Mouse (Mus musculus) embryonic facial prominence, embryonic 13.5 days (tissue): ENCODE results near the gene Slc16a13. TPM values are rescaled to one million over a fixed set of nuclear protein-coding genes. Genes with fewer than 3 reads are reported as not detected.
A peak's percentile ranks its signal among the peaks of the same experiment; 100 is the strongest.

Experiments used
- ATAC-seq: fragments of 200-750 bp; cut with Nextera tagmentation; 2 replicates; pipeline ENCODE4 v1.8.0; 2017; ENCODE audit warnings: low read depth; ENCODE audit not compliant: insufficient number of reproducible peaks, insufficient read depth, low FRiP score, low TSS enrichment
- H3K27ac ChIP-seq: fragments of 300-500 bp; sonication (generic); 2 replicates; pipeline ENCODE4 v1.5.1; 2015; ENCODE audit warnings: moderate library complexity, mild to moderate bottlenecking, inconsistent platforms
- H3K27me3 ChIP-seq: fragments of 300-500 bp; sonication (generic); 2 replicates; pipeline ENCODE4 v1.6.1; 2015; ENCODE audit warnings: mild to moderate bottlenecking, inconsistent platforms
- H3K36me3 ChIP-seq: fragments of 300-500 bp; sonication (generic); 2 replicates; pipeline ENCODE4 v1.6.1; 2015; ENCODE audit warnings: mild to moderate bottlenecking, inconsistent platforms
- H3K4me1 ChIP-seq: fragments of 300-500 bp; sonication (generic); 2 replicates; pipeline ENCODE4 v1.6.1; 2015; ENCODE audit warnings: inconsistent platforms
- H3K4me2 ChIP-seq: fragments of 300-500 bp; sonication (generic); 2 replicates; pipeline ENCODE4 v1.6.1; 2015; ENCODE audit warnings: moderate library complexity, mild to moderate bottlenecking, inconsistent platforms
- H3K4me3 ChIP-seq: fragments of 300-500 bp; sonication (generic); 2 replicates; pipeline ENCODE4 v1.5.1; 2015; ENCODE audit warnings: mild to moderate bottlenecking, inconsistent platforms
- H3K9ac ChIP-seq: fragments of 300-500 bp; sonication (generic); 2 replicates; pipeline ENCODE4 v1.6.1; 2015; ENCODE audit warnings: mild to moderate bottlenecking, inconsistent platforms
- H3K9me3 ChIP-seq: fragments of 300-500 bp; sonication (generic); 2 replicates; pipeline ENCODE4 v1.6.1; 2016; ENCODE audit warnings: inconsistent platforms
- WGBS: fragments of 180-500 bp; shearing (Covaris S2); methylation state at CpG from one replicate; pipeline ENCODE4 v1.1.7; 2015; ENCODE audit warnings: mixed read lengths; 5-methylcytosine and 5-hydroxymethylcytosine counted together
- polyA plus RNA-seq: library from polyadenylated mRNA; unstranded; fragments of >200 nt; fragmentation: Nextera tagmentation; extraction: Ambion mirVana; gene quantifications from 2 replicates; pipeline ENCODE4 v1.2.1, GENCODE M21; 2015

The Slc16a13 gene
- polyA plus RNA-seq, result 9.8 and 13.0 TPM in 2 replicates

DNA sequence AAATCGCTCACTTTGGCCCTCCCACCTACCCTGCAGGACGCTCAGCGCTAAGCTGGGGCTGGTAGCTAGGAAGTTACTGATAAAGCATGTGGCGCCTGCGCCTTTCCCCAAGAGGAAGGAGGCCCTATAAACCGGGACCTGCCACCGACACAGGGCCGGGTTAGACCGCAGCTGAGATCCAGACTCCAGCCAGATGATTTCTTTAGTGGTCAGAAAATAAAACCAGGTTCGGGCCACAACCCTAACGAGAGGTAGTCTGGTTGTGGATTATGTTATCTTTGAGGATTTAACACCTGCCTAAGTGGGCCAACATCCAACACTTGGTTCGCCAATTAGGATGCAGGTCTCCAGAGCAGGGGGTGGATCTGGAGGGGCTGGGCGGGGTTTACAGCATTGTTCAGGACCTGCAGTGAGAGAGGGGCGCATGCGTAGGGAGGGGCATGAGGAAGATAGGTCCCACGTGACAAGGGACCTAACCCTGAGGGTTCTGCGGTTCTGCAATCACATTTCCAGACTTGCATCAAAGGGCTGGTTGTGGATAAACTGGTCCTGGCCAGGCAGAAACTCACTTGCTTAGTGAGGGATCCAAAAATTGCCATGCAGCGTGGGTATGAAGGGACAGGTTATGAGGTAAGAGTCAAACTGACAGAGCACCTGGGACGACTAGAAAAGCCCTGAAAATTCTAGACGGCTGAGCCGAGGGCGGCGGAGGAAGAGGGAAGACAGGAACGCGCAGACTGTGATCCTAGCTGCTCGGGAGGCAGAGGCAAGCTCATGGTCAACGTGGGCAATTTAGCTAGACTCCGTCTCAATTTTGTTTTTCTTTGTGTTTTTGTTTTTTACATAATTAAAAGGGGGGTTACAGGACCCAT lies at the start of gene Slc16a13:
TSS of gene Slc16a13 (minus strand) at position 334 of the 872 bp plus-strand sequence.
- peak within 1 kb of the TSS; percentile 59 for H3K4me3 ChIP-seq
- under 1% methylated on average over 28 of the region's 28 CpGs for WGBS
- peak within 1 kb of the TSS; percentile 81 for H3K27ac ChIP-seq
- ATAC-seq, result peak; percentile 89
- H3K4me2 ChIP-seq, result peak within 1 kb of the TSS; percentile 92
- peaks cover 39% of the 10 kb centered on the region for H3K4me1 ChIP-seq
- peak within 1 kb of the TSS; percentile 77 for H3K9ac ChIP-seq
- H3K9me3 ChIP-seq, result no peaks in the 10 kb centered on the region
- H3K36me3 ChIP-seq, result peaks cover 10% of the 10 kb centered on the region
- peaks cover 55% of the 10 kb centered on the region for H3K27me3 ChIP-seq

- Histone ChIP-seq H3K9me3 (no peaks in the 10 kb centered on the region), H3K27ac (no peak overlapping the region), H3K4me2 (no peak overlapping the region), H3K4me1 (no peaks in the 10 kb centered on the region; the same call in 1 of the 2 replicates), H3K27me3 (no peaks in the 10 kb centered on the region), H3K9ac (no peak overlapping the region), H3K4me3 (no peak overlapping the region), H3K36me3 (no peaks in the 10 kb centered on the region)
- 83% methylated on average over 1 of the region's 1 CpGs for WGBS
- ATAC-seq, result no peak
Observed at GRCm38 (mm10) chr11:70266405-70266804, 45.5 kb upstream of the Slc16a13 start.

DNA sequence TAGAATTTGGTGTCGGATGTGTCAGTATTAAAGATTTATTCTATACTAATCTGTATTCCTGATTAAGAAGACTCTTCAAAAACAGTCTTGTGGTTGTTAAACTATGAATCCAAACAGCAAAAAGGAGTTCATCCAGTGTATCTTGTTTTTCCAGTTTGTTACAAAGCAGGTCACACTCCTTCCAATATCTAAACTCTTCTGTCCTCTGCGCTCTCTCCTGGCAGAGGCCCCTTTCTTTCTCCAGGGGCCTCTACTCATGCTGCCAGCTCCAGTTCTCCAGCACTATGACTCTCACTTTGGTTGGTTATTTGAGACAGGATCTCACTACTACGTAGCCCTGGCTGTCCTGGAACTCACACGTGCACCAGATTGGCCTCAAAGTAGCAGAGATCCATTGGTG lies 45.0 kb upstream of the Slc16a13 start:
- no peak for ATAC-seq
- Histone ChIP-seq H3K4me2 (no peak overlapping the region), H3K4me3 (no peak overlapping the region), H3K9me3 (no peaks in the 10 kb centered on the region), H3K27ac (peak overlapping the region; percentile 39; the same call in 1 of the 2 replicates), H3K27me3 (no peaks in the 10 kb centered on the region), H3K36me3 (no peaks in the 10 kb centered on the region), H3K9ac (no peak overlapping the region), H3K4me1 (no peaks in the 10 kb centered on the region; the same call in 1 of the 2 replicates)
- 58% methylated on average over 4 of the region's 4 CpGs for WGBS

DNA sequence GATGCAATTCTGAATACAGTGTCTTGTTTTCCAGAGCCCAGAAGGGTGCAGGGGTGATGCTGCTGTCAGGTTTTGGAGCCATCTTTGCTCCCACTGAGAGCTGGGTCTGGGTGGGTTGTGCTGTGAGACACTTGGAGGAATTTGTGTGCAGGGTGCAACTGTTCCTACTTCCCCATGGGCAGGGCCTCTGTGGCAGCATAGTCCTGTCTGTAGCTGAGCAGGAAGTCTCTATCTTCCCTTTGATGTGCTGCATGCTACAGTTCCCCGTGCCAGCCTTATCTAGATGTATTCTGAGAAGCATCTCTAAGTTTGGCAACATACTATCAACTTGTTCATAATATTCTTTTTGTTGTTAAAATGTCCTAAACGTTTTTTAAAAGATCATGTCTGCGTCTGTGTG lies 44.4 kb upstream of the Slc16a13 start:
- Histone ChIP-seq H3K36me3 (no peaks in the 10 kb centered on the region), H3K27ac (peak overlapping the region; percentile 34; the same call in 1 of the 2 replicates), H3K4me2 (no peak overlapping the region), H3K4me3 (no peak overlapping the region), H3K4me1 (no peaks in the 10 kb centered on the region; the same call in 1 of the 2 replicates), H3K9ac (no peak overlapping the region), H3K27me3 (no peaks in the 10 kb centered on the region), H3K9me3 (no peaks in the 10 kb centered on the region)
- WGBS, result 46% methylated on average over 3 of the region's 3 CpGs
- no peak for ATAC-seq

DNA sequence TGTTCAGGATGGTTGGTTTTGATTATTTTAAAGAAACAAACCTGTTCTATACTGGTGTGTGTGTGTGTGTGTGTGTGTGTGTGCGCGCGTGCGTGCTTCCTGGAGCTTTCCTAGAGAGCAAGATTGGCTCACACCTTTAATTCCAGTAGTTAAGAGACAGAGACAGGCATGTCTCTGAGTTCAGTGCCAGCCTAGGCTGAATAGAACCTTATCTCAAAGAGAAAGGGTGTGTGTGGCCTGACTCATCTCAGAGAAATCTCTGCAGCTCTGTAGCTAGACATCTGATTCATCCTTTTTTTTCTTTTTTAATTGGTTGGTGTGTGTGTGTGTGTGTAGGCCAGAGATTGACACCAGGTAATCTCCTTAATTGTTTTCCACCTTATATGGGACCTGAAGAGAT lies 38.2 kb upstream of the Slc16a13 start:
- no peaks in the 10 kb centered on the region for H3K36me3 ChIP-seq
- H3K4me1 ChIP-seq, result peaks cover 12% of the 10 kb centered on the region
- H3K27me3 ChIP-seq, result peaks cover 28% of the 10 kb centered on the region
- no peak overlapping the region for H3K4me3 ChIP-seq
- H3K27ac ChIP-seq, result no peak overlapping the region
- WGBS, result 85% methylated on average over 4 of the region's 4 CpGs
- ATAC-seq, result no peak
- no peak overlapping the region for H3K9ac ChIP-seq
- H3K4me2 ChIP-seq, result no peak overlapping the region
- no peaks in the 10 kb centered on the region for H3K9me3 ChIP-seq

- Histone ChIP-seq H3K9ac (peak within 1 kb of the TSS; percentile 54), H3K4me1 (peaks cover 13% of the 10 kb centered on the region), H3K27ac (no peak within 1 kb of the TSS), H3K36me3 (no peaks in the 10 kb centered on the region), H3K27me3 (peaks cover 66% of the 10 kb centered on the region), H3K9me3 (no peaks in the 10 kb centered on the region), H3K4me3 (peak within 1 kb of the TSS; percentile 36), H3K4me2 (peak within 1 kb of the TSS; percentile 59)
- no peak for ATAC-seq
- 1% methylated on average over 25 of the region's 25 CpGs for WGBS
Observed at GRCm38 (mm10) chr11:70254931-70255531, 34.2 kb upstream of the Slc16a13 start, which contains the start of gene Alox12. Alox12 (minus strand) TSS chr11:70255353.

DNA sequence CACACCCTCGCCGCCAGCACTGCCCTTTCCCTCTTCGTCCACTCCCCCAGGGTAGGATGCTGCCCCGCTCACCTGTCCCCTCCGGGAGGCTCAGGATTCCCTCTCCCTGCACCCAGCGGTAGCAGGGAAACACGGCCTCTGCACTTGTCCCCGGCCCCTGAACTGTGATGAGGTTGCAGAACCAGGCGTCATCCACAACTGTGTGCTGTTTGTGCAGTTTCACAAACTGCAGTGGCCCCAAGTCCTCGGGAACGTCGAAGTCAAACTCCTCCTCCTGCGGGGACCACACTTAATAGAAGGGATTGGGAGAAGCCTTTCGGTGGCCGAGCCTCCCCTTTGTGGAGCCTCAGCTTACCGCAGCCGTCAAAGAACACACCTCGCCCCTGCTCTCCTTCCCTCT lies 33.5 kb upstream of the Slc16a13 start:
- Histone ChIP-seq H3K4me2 (peak overlapping the region; percentile 59), H3K27me3 (peaks cover 71% of the 10 kb centered on the region), H3K4me3 (peak overlapping the region; percentile 36), H3K9me3 (no peaks in the 10 kb centered on the region), H3K27ac (no peak overlapping the region), H3K36me3 (no peaks in the 10 kb centered on the region), H3K4me1 (peaks cover 13% of the 10 kb centered on the region), H3K9ac (peak overlapping the region; percentile 54; the same call in 1 of the 2 replicates)
- WGBS, result 3% methylated on average over 18 of the region's 18 CpGs
- no peak for ATAC-seq

- 80% methylated on average over 8 of the region's 8 CpGs for WGBS
- H3K9me3 ChIP-seq, result no peaks in the 10 kb centered on the region
- no peak for ATAC-seq
- no peak overlapping the region for H3K4me2 ChIP-seq
- no peak overlapping the region for H3K9ac ChIP-seq
- peaks cover 13% of the 10 kb centered on the region for H3K4me1 ChIP-seq
- H3K27ac ChIP-seq, result no peak overlapping the region
- peaks cover 83% of the 10 kb centered on the region for H3K27me3 ChIP-seq
- no peak overlapping the region for H3K4me3 ChIP-seq
- H3K36me3 ChIP-seq, result no peaks in the 10 kb centered on the region
Observed at GRCm38 (mm10) chr11:70251853-70252252, 31.0 kb upstream of the Slc16a13 start.

DNA sequence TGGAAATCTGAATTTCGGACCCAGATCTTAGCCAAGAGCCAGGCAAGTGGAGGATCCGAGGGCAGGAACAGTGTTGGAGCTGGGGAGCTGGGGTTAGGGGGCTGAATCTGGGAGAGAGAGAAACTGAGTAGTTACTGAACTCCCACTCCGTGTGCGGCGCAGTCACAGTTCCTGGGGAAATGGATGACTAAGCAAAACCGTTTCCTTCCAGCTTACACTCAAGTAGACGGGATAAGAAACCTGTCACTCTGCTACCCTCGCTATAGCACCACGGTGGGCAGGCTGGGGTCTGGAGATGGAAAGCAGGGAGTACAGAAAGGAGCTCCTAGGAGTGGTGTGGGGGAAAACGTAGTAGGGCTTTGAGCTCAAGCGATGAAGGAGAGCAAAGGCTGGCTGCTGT lies 29.3 kb upstream of the Slc16a13 start:
- 65% methylated on average over 11 of the region's 11 CpGs for WGBS
- H3K9ac ChIP-seq, result peak overlapping the region; percentile 6; the same call in 1 of the 2 replicates
- H3K36me3 ChIP-seq, result no peaks in the 10 kb centered on the region
- no peak for ATAC-seq
- H3K9me3 ChIP-seq, result no peaks in the 10 kb centered on the region
- peaks cover 10% of the 10 kb centered on the region for H3K4me1 ChIP-seq
- no peak overlapping the region for H3K4me3 ChIP-seq
- H3K4me2 ChIP-seq, result no peak overlapping the region
- H3K27me3 ChIP-seq, result peaks cover 68% of the 10 kb centered on the region
- H3K27ac ChIP-seq, result no peak overlapping the region

GRCm38 (mm10) chr11:70247136-70247845 lies 26.4 kb upstream of the Slc16a13 start:
- no peaks in the 10 kb centered on the region for H3K36me3 ChIP-seq
- no peak for ATAC-seq
- H3K4me1 ChIP-seq, result no peaks in the 10 kb centered on the region
- 49% methylated on average over 9 of the region's 9 CpGs for WGBS
- H3K4me2 ChIP-seq, result no peak overlapping the region
- no peak overlapping the region for H3K27ac ChIP-seq
- H3K9ac ChIP-seq, result no peak overlapping the region
- no peak overlapping the region for H3K4me3 ChIP-seq
- H3K27me3 ChIP-seq, result peaks cover 42% of the 10 kb centered on the region
- H3K9me3 ChIP-seq, result no peaks in the 10 kb centered on the region

DNA sequence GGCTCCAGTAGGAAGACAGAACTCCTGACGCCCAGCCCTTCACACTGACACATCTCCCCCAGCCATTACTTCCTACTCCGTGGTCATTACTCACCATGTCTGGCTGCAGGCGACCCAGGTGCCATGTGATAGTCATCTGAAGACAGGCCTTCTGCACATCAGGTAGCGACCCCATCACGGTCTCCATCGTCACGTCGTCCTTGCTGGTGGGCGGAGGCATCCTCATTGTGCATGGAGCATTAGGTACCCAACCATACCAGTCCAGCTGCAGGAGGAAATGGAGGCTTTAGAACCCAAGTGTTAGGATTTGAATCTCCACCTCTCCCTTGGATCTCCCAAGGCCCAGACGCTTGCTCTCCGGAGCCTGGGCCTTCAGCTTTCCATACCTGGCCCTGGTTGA lies 21.7 kb upstream of the Slc16a13 start:
- Histone ChIP-seq H3K27me3 (0 out of 2 replicates have a peak, but pooled peaks cover 10% of the 10 kb centered on the region), H3K36me3 (no peaks in the 10 kb centered on the region), H3K9ac (no peak overlapping the region), H3K4me1 (peaks cover 14% of the 10 kb centered on the region), H3K27ac (no peak overlapping the region), H3K4me3 (no peak overlapping the region), H3K4me2 (no peak overlapping the region), H3K9me3 (no peaks in the 10 kb centered on the region)
- WGBS, result 70% methylated on average over 11 of the region's 11 CpGs
- no peak for ATAC-seq
